Mouse (Mus musculus) left cerebral cortex, adult 18-20 months (tissue): ENCODE measurements around the gene Vps36. TPM values are rescaled to one million over a fixed set of nuclear protein-coding genes. Genes with fewer than 3 reads are reported as not detected.

Source experiments
- DNase-seq, 2 experiments: peaks; one replicate each; pipeline ENCODE4 v3.0.0; 2021 to 2022; ENCODE audit warnings: low spot score in 2 of 2, mixed read lengths in 1 of 2
- long read RNA-seq, 2 experiments: library from polyadenylated mRNA; stranded (forward); transcript quantifications; one replicate each; pipeline ENCODE4 v2.0.0; 2021
- total RNA-seq, 2 experiments: library from RNA; stranded (reverse); gene quantifications; 2 replicates each; pipeline ENCODE4 v1.2.3; 2021

Vps36 gene
- total RNA-seq = 10 to 100 TPM; 20.4 to 24.1 TPM
- long read RNA-seq, experiment 1, transcript Vps36-201 (14 exons, 3,574 nt) = major isoform, 31 of 37 reads
- long read RNA-seq, experiment 1, partial matches to known transcripts = 4 of 37 reads
- long read RNA-seq, experiment 1, other reads (novel, unspliced or antisense) = 2 of 37 reads
- long read RNA-seq, experiment 2, transcript Vps36-201 (14 exons, 3,574 nt) = major isoform, 18 of 23 reads
- long read RNA-seq, experiment 2, partial matches to known transcripts = 3 of 23 reads
- long read RNA-seq, experiment 2, other reads (novel, unspliced or antisense) = 2 of 23 reads

DNA sequence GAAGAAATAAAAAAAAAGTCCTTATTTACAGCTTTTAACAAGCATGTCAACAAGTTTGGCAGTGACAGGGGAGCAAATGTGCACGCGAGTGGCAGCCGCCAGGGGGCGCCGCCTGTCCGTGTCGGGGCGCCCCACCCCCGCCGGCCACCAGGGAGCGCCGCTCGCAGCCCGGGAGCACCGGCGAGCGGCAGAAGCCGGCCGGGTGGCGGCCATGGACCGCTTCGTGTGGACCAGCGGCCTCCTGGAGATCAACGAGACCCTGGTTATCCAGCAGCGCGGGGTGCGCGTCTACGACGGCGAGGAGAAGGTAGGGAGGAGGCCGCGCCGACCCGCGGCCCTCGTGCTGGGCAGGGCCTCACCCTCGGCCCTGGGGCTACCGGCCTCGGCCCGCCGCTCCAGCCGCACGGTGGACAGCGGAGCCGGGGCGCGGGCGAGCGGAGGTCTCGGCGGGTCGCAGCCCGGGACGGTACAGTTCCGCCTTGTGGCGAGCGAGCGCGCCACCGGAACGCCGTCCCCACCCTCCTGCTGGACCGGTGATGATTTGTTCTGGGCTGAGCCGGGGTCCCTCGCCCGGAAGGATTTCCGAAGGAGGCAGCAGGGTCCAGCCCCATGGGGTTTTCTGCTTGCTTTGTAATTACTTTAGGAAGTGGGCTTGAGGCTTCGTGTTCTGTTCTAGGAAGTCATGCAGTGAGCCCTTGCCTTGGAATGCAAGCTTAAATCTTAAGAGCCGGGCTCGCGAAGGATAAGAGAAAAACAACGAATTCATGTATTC lies at the start of gene Vps36:
TSS of gene Vps36 (plus strand) at position 150 of the 772 bp plus-strand sequence.
- peak; percentile 83 to 86 for DNase-seq

DNA sequence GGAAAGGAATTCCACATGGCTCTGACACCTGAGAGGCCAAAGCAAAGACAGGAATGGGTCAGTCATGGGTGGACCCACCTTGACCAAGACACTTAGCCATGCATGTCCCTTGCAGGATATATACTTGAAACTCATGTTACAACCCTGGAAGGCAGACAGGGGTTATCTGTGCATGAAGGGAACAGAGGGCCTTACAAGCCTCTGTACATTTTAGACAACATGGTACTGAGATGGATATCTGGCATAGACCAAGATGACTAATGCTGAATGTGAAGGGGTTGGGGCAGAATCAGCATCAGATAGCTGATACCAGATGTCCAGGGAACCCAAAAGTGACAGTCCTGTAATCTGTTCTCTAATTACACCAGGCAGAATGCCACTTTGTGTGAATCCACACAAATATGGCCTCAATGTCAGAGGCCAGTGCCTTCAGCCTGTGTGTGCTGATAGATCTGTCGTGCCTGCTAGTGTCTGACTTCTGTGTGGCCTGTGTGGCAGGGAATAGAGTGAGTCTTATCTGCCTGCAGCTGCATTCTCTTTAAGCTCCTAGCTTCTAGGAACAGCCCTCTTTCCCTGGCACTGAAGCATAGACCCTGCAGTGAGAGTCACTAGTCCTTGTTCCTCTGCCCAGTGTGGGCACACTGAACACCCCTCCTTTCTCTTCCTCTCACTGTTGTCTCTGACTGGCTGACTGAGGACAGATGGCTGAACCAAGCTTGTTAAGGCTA lies 48.7 kb upstream of the Vps36 start:
- DNase-seq = no peak

DNA sequence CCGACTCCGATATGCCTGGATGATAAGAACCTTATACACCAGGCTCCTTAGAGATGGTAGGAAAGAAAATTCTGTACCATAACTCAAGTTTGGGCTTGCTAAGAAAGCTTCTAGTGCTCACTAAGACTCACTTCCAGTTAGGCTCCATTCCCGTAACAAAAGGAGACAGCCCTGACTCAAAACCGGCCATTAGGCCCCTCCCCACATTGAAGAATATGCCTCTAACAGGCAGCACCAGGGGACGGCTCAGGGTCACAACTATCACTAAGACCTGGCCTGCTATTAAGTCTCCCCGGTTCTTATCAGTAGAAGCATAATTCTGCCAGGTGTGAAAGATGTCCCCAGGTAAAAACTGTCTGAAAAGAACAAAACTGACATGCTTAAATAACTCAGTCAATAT lies 46.8 kb upstream of the Vps36 start:
- DNase-seq = no peak

DNA sequence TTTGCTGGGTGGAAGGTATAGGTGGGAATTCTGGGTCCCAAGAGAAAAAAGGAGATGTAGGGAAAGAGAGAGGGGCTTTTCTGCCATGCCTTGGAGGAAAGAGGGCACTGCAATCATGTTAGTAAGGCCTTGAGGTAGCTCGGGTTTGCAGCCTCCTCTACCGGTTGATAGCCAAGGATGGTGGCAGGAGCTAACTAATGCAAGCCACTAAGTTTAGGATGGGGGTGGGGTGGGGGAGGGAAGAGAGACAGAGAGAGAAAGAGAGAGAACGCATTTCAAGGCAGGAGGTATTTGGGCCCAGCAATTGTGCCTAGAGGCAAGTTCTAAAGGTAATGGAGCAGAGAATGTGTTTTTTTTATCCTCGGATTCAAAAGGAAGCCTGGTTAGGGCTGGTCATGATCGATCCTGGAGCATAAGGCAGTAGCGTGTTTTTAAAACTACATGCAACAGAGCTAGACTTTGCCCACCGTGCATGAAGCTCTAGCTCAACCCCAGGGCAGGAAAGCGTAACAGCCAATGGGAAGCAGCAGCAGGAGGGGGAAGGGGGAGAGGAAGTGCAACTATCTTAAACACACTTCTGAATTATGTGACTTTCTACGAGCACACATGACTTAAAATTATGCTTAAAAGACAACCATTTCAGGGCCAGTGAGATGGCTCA lies 44.8 kb upstream of the Vps36 start:
- no peak for DNase-seq

- no peak for DNase-seq
Observed at GRCm38 (mm10) chr8:22148367-22148740, 44.3 kb upstream of the Vps36 start.

GRCm38 (mm10) chr8:22149643-22150344 lies 42.8 kb upstream of the Vps36 start:
- no peak for DNase-seq

- no peak for DNase-seq
Observed at GRCm38 (mm10) chr8:22150345-22150663, 42.3 kb upstream of the Vps36 start.

GRCm38 (mm10) chr8:22162206-22162605 lies 30.4 kb upstream of the Vps36 start:
- DNase-seq = no peak

DNA sequence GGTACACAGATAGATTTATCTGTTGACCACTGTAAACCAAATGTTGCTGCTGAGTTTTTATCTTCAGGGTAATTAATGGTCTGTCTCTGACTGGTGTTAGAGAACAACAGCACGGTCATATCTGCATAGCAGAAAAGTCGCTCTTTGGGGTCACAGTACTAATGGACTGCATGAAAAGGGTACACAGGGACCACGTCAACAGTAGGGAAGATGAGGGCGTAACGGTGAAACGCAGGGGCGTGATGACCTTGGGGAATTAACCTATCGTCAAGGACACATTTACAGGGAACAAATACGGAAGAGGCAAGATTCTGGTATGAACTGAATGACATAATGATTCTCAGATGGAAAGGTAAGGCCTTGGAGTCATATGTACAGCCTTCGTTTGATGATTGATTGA lies 28.2 kb upstream of the Vps36 start:
- no peak for DNase-seq

DNA sequence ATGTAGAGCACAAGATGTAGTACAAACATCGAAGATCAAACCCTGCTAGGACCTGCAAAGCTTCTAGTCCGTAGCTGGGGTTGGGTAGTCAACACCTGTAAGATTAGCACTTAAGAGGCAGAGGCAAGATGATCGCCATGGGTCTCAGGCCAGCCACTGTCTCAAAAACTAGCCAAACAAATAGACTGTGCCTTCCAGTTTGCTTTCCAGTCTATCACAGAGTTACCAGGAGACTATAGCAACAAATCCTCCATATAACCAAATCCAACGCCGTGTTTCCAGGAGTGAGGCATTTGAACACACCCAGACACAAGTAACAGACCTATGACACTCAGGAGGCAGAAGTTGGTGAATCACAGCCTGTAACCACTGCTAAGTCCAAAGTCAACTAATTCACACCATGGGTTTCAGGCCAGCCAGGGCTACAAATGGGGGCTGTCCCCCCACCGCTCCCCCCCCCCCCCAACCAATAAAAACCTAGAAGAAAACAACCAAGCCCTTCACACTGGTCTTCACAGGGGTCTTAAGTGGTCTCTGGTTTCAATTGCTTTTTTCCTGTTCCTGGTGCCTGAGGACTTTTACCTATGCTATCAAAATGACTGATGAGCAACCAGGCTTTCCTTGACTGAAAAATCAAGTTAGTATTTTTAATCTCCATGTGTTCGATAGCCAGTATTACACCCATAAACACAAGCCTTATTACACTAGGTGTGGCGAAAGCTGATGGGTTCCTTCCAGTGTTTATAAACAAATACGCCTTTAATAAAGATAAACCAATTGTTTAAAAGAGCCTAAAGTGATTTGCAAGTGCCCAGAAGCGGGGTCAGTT lies 27.1 kb upstream of the Vps36 start:
- no peak for DNase-seq

DNA sequence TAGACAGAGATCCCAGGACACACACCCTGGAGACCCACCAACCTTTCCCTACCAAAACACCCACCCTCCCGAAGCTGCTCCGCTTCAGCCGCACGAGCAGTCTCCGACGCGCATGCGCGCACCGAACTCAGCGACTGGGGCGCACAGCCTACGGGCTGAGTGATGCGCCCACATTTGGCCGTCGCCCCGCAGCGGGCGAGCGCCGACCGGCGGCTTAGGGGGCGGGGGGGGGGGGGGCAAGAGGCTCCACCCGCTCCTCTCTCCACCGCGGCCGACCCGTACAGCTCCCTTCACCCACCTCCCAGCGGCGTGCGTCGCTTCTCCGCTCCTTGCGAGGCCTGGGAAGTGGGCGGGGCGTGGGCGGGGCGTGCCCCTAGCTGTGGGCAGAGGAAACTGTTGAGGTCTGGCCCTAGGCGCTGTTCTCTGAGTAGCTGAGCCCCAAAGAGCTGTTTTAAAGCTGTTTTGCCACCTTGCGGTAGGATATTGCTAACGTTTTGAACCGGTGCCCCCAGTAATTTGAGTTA lies 26.5 kb upstream of the Vps36 start, which contains the start of gene Nek3:
TSS of gene Nek3 (minus strand) at position 356 of the 524 bp plus-strand sequence.
- peak; percentile 71 to 79 for DNase-seq

GRCm38 (mm10) chr8:22169167-22169566 lies 23.4 kb upstream of the Vps36 start:
- DNase-seq = peak in 1 of 2 experiments; percentile 33

DNA sequence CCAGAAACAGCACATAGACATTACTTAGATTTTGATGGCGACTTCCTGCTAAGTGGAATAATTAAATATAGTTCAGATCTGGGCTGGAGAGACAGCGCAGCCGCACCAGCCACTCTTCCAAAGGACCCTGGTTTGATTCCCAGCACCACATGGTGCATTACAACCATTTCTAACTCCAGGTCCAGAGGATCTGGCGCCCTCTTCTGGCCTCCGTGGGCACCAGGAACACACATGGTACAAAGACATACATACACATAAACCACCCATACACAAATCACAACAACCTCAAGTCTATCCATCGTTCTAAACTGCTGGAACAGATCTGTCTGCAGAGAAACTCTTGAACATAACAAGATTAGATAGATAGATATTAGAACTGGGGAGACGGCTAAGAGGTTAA lies 16.6 kb upstream of the Vps36 start:
- DNase-seq = no peak

DNA sequence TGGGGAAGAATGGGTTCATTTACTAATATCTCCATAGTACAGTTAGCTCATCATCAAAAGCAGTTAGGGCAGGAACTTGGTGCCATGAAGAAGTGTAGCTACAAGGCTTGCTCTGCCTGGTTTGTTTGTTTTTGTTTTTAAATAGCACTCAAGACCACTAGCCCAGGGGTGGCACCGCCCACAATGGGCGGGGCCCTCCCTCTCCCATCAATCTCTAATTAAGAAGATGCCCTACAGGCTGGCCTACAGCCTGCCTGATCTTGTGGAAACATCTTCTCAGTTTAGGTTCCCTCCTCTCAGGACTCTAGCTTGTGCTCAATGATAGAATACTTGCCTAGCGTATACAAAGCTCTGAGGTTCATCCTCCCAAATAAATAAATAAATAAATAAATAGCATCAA lies 7.7 kb upstream of the Vps36 start:
- DNase-seq = no peak

- DNase-seq = peak; percentile 78 to 87
Observed at GRCm38 (mm10) chr8:22185431-22186397, 6.9 kb upstream of the Vps36 start, which contains the start of gene Ckap2. TSS of gene Ckap2 (minus strand) at chr8:22185819.

- DNase-seq = peak in 1 of 2 experiments; percentile 21
Observed at GRCm38 (mm10) chr8:22193432-22194010, 912 bp downstream of the Vps36 start.

- DNase-seq = no peak
Observed at GRCm38 (mm10) chr8:22197914-22198313, 5.3 kb downstream of the Vps36 start.

DNA sequence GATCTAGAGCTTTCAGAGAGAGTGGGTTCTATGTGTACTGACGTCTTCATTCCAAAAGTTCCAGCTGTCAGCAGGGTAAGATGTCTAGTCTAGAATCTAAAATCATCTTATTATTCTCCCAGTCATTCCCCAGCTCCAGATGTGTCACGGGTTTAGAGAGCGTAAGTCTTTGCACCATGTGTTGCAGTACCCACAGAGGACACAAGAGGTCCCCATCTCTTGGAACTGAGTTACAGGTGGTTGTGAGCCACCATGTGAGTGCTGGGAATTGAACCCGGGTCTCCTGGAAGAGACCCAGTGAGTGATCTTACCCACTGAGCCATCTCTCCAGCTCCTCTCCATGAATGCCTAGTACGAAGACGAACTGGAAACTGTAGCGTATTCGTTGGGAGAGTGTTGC lies 6.9 kb downstream of the Vps36 start:
- DNase-seq = no peak
